Mouse (Mus musculus) layer of hippocampus, postnatal 14 days (tissue): ENCODE data around the gene Pum2. TPM values are rescaled to one million over a fixed set of nuclear protein-coding genes. Genes with fewer than 3 reads are reported as not detected.

Experiments used
- DNase-seq, 2 experiments: peaks; one replicate each; pipeline ENCODE4 v3.0.0; 2021 to 2022; ENCODE audit warnings: low spot score in 2 of 2, mixed read lengths in 1 of 2
- total RNA-seq, 2 experiments: library from RNA; stranded (reverse); gene quantifications; 2 replicates each; pipeline ENCODE4 v1.2.3; 2021

Gene Pum2
- total RNA-seq, 2 experiments from 2014 or later, result 161 to 163 TPM

GRCm38 (mm10) chr12:8759115-8759514 lies 85.2 kb downstream of the Pum2 start:
- no peak for DNase-seq

- no peak for DNase-seq
These were observed 85.8 kb downstream of the Pum2 start for GRCm38 (mm10) chr12:8759779-8760178.

DNA sequence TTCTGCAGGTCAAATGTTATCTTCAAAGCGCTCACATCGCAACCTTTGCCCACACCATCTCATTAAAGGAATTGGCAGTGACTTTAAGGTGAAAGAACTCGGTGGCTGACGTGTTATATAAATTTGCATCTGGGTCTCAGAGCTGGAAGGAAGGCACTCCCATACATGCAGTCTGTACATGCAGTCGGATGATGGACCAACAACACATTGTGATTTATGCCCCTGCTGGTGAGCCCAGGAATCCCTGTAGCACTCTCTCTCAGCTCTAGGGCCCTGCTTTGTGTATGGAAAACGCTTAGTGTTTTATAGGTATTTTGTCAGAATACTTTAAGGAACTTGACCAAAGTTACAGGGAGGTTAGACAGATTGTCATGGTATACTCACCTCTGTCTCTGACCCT lies 86.6 kb downstream of the Pum2 start:
- DNase-seq, result no peak

GRCm38 (mm10) chr12:8761058-8761457 lies 87.1 kb downstream of the Pum2 start:
- no peak for DNase-seq

- no peak for DNase-seq
These were observed 88.7 kb downstream of the Pum2 start for GRCm38 (mm10) chr12:8762667-8763066.

DNA sequence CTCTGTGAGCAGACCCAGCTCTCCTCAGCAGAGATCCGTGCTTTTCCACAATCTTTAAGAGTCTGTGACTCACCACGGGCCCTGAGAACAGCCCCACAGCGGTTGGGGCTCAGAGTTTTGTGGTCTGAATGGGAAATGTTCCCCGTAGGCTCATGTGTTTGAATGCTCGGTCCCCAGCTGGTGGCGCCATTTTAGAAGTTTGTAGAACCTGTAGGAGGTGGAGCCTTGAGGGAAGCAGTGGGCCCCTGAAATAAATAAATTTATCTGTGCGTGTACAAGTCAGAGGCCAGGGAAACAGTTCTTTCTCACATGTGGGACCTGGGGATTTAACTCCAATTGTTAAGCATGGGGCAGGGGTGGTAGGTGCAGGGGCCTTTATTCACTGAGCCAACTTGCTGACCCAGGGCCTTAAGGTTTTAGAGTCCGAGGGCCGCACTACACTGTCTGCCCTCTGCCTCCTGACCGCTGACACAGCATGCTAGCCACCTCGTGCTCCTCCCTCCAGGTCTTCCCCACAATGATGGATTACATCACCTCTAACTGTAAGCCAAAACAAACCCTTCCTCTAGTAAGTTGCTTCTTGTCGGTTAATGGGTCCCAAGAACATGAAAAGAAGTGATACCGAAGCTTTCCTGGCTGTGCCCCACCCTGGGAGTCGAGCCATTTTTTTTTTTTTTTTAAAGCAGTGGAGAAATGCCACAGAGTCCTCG lies 90.4 kb downstream of the Pum2 start:
- DNase-seq, result no peak

DNA sequence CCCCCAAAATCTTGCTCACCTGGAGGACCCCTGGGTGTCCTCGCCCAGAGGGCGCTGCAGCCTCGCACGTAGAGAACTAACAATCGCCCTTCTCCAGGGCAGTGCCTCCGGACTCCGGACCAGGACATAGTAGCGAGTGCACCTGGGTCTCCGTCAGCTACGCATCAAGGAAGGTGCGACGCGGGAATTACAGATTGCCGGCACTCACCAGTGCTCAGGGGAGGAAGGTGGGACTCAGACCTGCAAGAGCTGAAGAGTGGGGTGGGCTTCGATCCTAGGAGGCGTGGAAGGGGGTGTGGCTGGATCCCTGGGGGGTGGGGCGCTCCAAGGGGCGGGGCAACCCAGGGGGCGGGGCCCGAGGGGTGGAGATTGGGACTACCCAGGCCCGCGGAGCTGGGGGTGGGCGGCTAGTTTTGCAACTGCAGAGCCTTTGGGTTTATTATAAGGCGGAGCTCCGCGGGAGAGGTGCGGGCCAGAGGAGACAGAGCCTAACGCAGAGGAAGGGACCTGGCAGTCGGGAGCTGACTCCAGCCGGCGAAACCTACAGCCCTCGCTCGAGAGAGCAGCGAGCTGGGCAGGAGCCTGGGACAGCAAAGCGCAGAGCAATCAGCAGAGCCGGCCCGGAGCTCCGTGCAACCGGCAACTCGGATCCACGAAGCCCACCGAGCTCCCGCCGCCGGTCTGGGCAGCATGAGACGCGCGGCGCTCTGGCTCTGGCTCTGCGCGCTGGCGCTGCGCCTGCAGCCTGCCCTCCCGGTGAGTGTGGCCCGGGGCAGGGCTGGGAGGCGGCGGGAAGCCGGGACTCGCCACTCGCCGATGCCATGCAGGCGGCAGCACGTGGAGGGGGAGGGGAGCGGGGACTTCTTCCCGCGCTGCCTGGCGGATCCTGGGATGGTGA lies 97.3 kb downstream of the Pum2 start, which contains the start of gene Sdc1:
Gene Sdc1 (plus strand): TSS at position 378 of the 898 bp plus-strand sequence.
- DNase-seq, result peak; percentile 46 to 60

DNA sequence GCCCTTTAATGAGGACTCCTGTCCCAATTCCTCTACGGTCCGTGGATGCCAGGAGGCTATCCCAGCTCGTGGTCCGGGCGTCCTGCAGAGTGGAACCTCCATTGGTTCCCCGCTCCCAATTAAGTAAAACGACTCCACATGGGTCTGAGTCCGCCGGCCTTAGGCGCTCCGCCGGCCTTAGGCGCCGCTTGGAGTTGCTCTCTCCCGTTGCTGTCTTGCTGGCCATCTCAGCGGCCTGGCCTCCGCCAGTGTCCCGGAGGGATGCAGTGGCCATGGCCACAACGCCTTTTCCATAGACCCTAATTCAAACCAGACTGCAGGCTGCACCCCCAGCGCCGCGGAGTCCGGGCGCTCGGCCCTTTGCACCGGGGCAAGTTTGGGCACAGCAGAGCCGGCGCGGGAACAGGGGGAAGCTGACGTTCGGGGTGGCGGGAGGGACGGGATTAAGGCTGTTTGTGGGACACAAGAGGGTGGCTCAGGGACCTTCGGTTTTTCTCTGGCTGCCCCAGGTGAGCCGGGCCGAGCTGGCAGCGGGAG lies 98.0 kb downstream of the Pum2 start:
- peak in 1 of 2 experiments; percentile 12 for DNase-seq

DNA sequence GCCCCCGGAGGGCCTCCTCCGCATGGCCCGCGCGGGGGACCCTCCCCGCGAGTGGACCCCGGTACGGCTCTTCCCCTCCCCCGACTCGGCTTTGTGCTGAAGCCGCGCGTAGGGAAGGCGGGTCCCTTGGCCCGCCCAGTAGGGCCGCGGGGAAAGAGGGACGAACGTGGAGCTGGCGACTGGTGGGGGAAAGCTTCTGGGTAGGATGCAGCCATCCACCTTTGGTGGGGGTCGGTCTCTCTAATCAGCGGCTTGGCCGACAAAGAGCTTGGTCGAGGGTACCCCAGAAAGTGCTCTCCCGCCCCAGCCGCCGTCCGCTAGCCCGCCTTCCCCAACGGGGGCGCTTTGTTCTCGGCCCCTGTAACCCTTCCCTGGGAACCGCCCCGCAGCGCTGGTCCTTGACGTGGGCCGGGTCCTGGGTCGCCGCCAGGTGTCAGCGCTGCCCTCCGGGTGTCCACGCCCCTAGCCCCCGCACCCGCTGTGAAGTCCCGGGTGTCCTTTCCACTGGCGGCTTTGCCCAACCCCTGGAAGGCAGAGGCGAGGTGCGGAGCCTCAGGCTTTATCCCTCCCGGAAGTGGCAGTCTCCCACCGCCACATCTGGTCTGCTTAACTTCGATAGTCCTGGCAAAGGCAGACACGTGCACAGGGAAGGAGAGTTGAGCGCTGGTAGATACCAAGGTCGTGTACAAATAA lies 98.7 kb downstream of the Pum2 start:
- no peak for DNase-seq

DNA sequence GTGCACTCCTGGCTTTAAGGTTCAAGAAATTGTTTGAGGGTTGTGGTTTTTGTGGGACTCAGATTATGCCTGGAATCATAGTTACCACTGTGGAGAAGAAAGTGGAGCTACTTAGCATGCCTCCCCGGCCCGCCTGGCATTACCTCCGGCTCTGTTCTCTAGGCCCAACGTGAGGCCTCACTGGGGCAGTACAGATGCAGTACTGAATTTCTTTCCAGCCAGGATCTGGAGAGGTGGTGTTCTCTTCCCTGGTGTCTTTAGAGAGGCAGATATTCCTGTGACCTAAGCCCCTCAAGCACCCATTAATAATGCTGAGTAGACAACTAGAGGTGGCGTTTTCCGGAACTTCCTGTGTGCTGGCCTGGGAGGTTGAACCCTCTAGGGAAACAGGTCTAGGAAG lies 99.4 kb downstream of the Pum2 start:
- no peak for DNase-seq

- no peak for DNase-seq
These were observed 100.2 kb downstream of the Pum2 start for GRCm38 (mm10) chr12:8774183-8774582.

DNA sequence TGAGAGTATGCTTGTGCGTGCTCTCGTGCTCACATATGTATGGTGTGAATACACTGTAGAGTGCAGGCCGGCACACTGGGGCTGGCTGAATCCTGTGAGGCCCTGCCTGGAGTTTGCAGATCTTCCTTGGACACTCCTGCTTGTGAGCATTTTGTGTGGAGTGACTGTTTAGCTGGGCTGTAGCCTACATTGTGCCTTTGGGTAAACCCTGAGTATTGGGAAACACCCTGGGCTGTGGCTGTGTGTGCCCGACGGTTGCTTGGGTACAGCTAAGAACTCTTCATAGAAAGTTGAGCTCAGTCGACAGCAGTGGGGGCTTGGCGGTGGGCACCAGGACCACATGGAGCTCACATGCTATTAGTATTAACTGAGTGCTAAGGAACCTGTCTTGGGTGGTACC lies 102.3 kb downstream of the Pum2 start:
- DNase-seq, result no peak

GRCm38 (mm10) chr12:8776741-8777140 lies 102.8 kb downstream of the Pum2 start:
- no peak for DNase-seq

- no peak for DNase-seq
These were observed 104.2 kb downstream of the Pum2 start for GRCm38 (mm10) chr12:8778106-8778505.

- no peak for DNase-seq
These were observed 105.9 kb downstream of the Pum2 start for GRCm38 (mm10) chr12:8779851-8780250.

GRCm38 (mm10) chr12:8781121-8781520 lies 107.2 kb downstream of the Pum2 start:
- DNase-seq, result no peak

DNA sequence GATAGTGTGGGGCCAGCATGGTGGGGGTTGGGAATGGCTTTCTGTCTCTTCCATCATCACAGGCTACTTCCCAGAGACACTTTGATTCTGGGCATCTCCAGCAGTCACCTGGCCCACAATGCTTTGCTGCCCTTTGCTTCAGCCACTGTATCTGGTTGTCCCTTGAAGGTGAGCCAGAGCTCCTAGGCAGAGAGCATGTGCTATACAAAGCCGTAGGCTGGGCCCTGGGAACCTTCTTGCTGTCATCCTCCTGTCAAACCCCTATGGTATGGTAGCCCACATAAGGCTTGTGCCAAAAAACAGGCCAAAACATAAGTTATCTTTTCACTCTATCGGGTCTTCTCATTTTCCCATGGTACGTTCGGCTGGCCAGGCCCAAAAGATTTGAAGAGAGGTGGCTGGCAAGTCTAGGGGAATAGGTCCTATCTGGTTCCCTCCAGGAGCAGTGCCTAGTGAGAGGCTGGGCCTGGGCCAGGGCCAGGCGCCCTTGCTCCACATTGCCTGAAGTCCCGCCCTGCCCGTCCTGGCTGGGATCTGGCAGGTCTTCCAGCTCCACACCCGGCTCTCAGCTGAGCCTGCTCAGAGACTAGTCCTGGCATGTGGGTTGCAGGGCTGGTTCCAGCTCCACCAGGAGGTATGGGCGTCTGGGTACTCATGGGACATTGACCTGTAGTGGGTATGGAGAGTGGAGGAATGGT lies 107.9 kb downstream of the Pum2 start:
- no peak for DNase-seq

GRCm38 (mm10) chr12:8782565-8782964 lies 108.6 kb downstream of the Pum2 start:
- DNase-seq, result no peak

DNA sequence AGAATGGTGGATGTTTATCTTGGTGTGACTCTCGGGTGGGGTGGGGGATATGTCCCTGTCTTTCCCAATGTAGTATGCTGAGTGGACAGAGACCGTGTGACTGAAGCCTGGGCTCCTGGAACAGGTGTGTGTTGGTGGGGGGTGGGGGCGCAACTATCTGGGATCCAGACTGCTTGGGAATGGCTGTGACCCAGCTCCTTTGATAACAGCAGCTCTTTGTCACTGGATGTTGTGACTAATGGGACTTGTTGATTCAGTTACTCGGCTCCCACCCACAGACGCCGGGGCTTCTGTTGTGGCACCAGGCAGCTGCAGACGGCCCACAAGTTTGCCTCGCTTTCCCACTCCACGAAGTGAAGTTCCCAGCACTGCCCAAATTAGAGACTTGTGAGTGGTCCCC lies 110.3 kb downstream of the Pum2 start:
- DNase-seq, result no peak

GRCm38 (mm10) chr12:8786476-8786875 lies 112.5 kb downstream of the Pum2 start:
- DNase-seq, result no peak
